Mouse (Mus musculus) left cerebral cortex, postnatal 25 days (tissue): ENCODE measurements around the gene Mylpf. TPM values are rescaled to one million over a fixed set of nuclear protein-coding genes. Genes with fewer than 3 reads are reported as not detected.
"Not testable (repeated sequence)": the region's sequence is repeated elsewhere in the genome, so short reads cannot be mapped to it uniquely, and the experiment has no call there.

Source experiments
- DNase-seq, 2 experiments: peaks; one replicate each; pipeline ENCODE4 v3.0.0; 2022; ENCODE audit warnings: low spot score in 2 of 2, mixed read lengths in 1 of 2
- intact Hi-C: fragments of 180-260 bp; cut with DNase I; formaldehyde crosslinking; loops from one replicate; pipeline ENCODE4 v1.15.1; 2025
- total RNA-seq, 2 experiments: library from RNA; stranded (reverse); gene quantifications; 2 replicates each; pipeline ENCODE4 v1.2.3; 2021

The Mylpf gene
- total RNA-seq, result 1 to 10 TPM; 2.8 to 3.3 TPM

- intact Hi-C loops, result no loop called here
- peak; percentile 90 to 99 for DNase-seq
These were observed at the start of gene Mylpf for GRCm38 (mm10) chr7:127208553-127209438. Mylpf (plus strand) TSS chr7:127208890.

GRCm38 (mm10) chr7:127162546-127162945, 46.1 kb upstream of the Mylpf start:
- DNase-seq, result no peak
- intact Hi-C loops, result loop anchor here (10.0 kb wide), 1 partner anchor 98 kb away; no protein-coding TSS in a partner anchor

GRCm38 (mm10) chr7:127164002-127164401, 44.7 kb upstream of the Mylpf start:
- DNase-seq, result no peak
- intact Hi-C loops, result loop anchor here (10.0 kb wide), 1 partner anchor 99 kb away; no protein-coding TSS in a partner anchor

GRCm38 (mm10) chr7:127165607-127166493, 42.8 kb upstream of the Mylpf start:
- DNase-seq, result no peak
- intact Hi-C loops, result loop anchor here (10.0 kb wide), 1 partner anchor 101 kb away; no protein-coding TSS in a partner anchor

GRCm38 (mm10) chr7:127166501-127166900, 42.2 kb upstream of the Mylpf start:
- intact Hi-C loops, result loop anchor here (10.0 kb wide), 1 partner anchor 102 kb away; no protein-coding TSS in a partner anchor
- no peak for DNase-seq

GRCm38 (mm10) chr7:127176937-127177336, 31.8 kb upstream of the Mylpf start:
- intact Hi-C loops, result loop anchor here (5.0 kb wide), 1 partner anchor 40 kb away; the partner anchor contains the start of gene Spn
- DNase-seq, result no peak

- no peak for DNase-seq
- intact Hi-C loops, result loop anchor here (10.0 kb wide), 1 partner anchor 346 kb away; the partner anchor contains the start of gene 4930451I11Rik
These were observed 27.9 kb upstream of the Mylpf start for GRCm38 (mm10) chr7:127180783-127181182.

GRCm38 (mm10) chr7:127181724-127182123, 27.0 kb upstream of the Mylpf start:
- intact Hi-C loops, result loop anchor here (10.0 kb wide), 1 partner anchor 347 kb away; the partner anchor contains the start of gene 4930451I11Rik
- not testable (repeated sequence) for DNase-seq

- intact Hi-C loops, result loop anchor here (10.0 kb wide), 1 partner anchor 349 kb away; the partner anchor contains the start of gene 4930451I11Rik
- DNase-seq, result no peak
These were observed 25.3 kb upstream of the Mylpf start for GRCm38 (mm10) chr7:127183345-127183744.

- intact Hi-C loops, result loop anchor here (10.0 kb wide), 1 partner anchor 349 kb away; the partner anchor contains the start of gene 4930451I11Rik
- DNase-seq, result no peak
These were observed 24.9 kb upstream of the Mylpf start for GRCm38 (mm10) chr7:127183828-127184227.

- no peak for DNase-seq
- intact Hi-C loops, result loop anchor here (5.0 to 10.0 kb wide), 2 partner anchors 67 to 350 kb away; partner anchors contain the start of gene 4930451I11Rik
These were observed 24.0 kb upstream of the Mylpf start for GRCm38 (mm10) chr7:127184720-127185119.

GRCm38 (mm10) chr7:127185601-127186000, 23.1 kb upstream of the Mylpf start:
- intact Hi-C loops, result loop anchor here (5.0 to 10.0 kb wide), 2 partner anchors 68 to 351 kb away; partner anchors contain the start of gene 4930451I11Rik

GRCm38 (mm10) chr7:127187351-127187750, 21.3 kb upstream of the Mylpf start:
- no peak for DNase-seq
- intact Hi-C loops, result loop anchor here (5.0 to 10.0 kb wide), 2 partner anchors 70 to 353 kb away; partner anchors contain the start of gene 4930451I11Rik

More at GRCm38 (mm10) chr7:127185601-127186000, 23.1 kb upstream of the Mylpf start:
- DNase-seq, result peak in 1 of 2 experiments; percentile 41

GRCm38 (mm10) chr7:127188305-127189276, 20.1 kb upstream of the Mylpf start:
- intact Hi-C loops, result loop anchor here (5.0 to 10.0 kb wide), 2 partner anchors 71 to 354 kb away; partner anchors contain the start of gene 4930451I11Rik
- no peak for DNase-seq

GRCm38 (mm10) chr7:127190672-127191071, 18.0 kb upstream of the Mylpf start:
- DNase-seq, result no peak
- intact Hi-C loops, result no loop called here

- DNase-seq, result no peak
- intact Hi-C loops, result no loop called here
These were observed 15.7 kb upstream of the Mylpf start for GRCm38 (mm10) chr7:127192989-127193388.

- intact Hi-C loops, result no loop called here
- DNase-seq, result no peak
These were observed 14.6 kb upstream of the Mylpf start for GRCm38 (mm10) chr7:127194011-127194632.

GRCm38 (mm10) chr7:127194633-127195029, 14.1 kb upstream of the Mylpf start:
- intact Hi-C loops, result no loop called here
- DNase-seq, result no peak
